Mouse (Mus musculus) heart, adult 8-10 months (tissue): Measurements from ENCODE around the gene Ntn1. TPM values are rescaled to one million over a fixed set of nuclear protein-coding genes. Genes with fewer than 3 reads are reported as not detected.

Experiments
- DNase-seq: peaks from one replicate; pipeline ENCODE4 v3.0.0; 2022; ENCODE audit warnings: low spot score
- total RNA-seq, 4 experiments: library from RNA; stranded (reverse); gene quantifications; 2 replicates each; pipeline ENCODE4 v1.2.4; 2022

Ntn1 gene
- total RNA-seq = 10 to 100 TPM; 62.6 to 88.8 (median 70.8) TPM

DNA sequence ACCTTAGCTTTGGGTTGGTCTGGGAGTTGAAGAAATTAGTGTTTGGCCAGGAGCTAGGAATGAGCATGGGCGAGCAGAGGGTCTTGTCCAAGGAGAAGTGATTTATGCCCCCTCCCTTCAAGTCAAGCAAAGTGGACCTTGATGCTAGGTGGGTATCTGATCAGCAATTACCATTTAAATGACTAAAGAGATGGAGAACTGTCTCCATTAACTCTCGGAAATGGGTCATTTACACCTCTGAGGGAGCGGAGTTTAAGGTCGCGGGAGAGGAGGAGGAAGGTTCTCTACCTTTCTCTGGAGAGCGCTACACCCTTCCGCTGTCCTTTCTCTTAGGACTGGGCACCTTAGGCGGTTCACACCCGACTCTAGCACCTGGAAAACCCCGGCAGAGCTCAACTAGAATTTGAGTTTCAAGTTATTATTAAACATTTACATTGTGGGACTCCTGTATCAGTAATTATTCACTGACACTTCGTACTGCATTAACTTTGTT, at the start of gene Ntn1:
Ntn1 (minus strand) TSS at position 97 of the 493 bp plus-strand sequence.
- no peak for DNase-seq

DNA sequence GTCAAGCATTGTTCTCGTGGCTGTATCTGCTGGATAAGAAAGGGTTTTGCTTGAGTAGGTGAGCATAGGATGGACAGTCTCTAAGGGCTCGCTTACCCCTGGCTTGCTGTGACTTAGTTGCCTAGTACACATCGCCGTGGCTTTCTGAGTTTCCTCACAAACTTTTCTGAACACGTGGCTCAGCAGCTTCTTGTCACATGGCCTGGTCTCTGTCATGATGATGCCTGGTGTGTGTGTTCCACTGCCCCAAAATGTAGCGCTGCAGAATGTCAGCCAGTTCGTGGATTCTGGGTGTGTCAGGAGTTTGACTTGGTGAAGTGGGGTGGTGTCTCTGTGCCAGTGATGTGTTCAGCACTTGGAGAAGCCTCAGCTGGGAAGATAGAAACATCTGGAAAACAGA, 47.7 kb upstream of the Ntn1 start:
- DNase-seq = no peak

DNA sequence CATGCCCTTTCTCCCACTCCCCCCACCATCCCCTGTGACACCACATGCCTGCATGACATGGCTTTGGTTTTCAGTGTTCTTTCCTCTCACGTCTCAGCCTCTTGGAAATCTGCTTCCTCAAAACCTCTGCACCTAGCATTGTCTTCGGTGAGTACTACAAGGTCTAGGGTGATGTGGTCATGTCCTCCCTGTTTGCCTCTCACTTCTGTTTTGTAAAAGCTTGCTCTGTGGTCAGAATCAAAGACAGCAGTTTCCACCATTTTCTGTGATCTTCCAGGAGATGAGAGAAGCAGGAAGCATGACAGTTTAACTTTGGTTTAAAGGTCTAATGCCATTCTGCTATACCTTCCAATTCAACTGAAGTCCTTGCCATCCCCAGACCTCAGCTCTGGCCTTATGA, 46.6 kb upstream of the Ntn1 start:
- no peak for DNase-seq

DNA sequence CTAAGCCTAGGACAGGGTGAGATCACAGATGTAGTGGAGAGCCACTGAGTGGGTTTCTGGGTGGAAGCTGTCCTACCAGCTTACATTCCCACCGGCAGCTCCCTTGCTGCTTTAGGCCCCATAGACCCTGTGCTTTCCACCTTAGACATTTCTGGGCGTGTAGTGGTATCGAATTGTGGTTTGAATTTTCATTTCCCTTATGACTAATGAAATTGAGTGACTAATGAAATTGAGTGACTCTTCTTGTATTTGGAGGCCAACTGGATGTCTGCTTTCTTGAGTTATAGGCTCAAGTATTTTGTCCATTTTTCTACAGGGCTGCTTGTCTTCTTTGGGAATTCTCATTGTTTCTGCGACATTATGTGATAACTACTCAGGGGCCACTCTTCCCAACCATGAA, 45.9 kb upstream of the Ntn1 start:
- no peak for DNase-seq

DNA sequence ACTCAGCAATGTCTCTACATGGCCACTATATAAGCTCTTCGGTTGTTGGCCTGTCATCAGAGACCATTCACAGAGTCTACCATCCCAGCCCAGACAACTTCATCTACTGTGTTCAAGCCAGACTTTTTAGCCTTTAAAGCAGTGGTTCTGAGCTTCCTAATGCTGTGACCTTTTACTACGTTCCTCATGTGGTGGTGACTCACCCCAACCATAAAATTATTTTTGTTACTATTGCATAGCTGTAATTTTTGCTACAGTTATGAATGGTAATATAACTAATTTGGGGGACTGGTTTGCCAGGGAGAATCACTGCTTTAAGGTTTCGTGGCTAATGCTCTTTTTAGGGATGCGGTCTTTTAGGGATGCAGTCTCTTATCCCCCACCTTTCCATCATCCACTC, 45.3 kb upstream of the Ntn1 start:
- DNase-seq = no peak

DNA sequence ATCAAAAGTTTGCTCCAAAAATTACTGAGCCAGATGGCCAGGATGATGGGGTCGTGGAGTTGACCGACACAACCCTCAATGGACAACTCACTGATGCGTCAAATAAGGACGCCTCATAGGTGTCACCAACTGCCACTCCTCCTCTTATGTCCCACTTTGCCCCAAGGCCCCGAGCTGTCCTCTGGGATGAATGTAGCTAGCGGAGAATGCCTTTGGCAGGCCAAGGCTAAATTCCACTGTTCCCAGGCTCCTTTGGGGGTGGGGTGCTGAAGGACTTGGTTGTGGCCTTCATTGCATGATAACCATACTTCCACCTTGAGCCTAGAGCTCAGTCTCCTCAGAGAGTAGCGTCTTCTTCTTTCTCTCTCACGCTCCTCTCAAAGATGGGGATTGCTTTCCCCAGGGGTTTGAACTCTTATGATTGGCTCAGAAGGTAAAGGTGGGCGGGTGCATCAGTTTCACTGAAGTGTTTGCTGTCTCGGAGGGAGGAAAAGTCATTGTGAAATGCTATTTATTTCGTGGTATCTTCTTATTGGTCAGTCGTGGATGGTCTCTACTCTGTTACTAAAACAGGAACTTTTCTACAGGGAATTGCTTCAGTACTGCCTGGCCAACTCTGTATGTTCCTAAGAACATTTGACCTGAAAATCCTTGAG, 42.5 kb upstream of the Ntn1 start:
- no peak for DNase-seq

DNA sequence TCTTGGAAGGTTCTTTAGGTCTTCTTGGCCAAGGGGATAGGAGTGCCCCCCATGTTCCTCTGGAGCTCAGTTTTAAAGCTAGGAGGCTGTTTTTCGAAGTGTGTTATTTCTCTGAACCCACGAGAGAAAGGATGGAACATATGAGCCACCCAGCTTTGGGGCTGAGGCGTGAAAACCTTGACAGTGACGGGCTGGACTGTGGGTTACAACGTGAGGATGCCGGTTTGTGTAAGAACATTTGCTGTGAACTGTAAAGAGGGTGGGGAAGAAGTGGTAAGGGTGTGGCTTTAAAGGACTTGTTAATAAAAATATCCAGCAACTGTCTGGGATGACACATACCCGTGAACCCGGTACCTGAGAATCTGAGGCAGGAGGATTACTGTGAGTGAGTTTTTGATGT, 41.7 kb upstream of the Ntn1 start:
- DNase-seq = no peak

DNA sequence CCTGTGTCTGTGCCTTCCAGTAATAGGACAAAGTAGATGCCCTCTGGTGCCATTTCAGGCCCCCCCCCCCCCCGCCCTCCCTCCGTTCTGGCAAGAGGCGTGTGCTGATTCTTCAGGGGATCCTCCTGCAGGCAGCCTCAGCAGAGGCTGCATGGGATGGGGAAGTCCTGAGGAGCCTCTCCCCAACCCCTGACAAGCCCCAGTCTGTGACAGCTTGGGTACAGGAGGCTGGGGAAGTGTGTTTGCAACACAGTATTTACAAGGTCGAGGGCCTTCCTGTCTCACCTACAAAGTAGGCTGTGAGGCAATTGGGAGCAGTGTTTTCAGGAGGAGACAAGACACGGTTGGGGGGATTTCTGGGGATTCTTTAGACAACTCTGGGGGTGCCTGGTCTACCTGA, 40.3 kb upstream of the Ntn1 start:
- no peak for DNase-seq

DNA sequence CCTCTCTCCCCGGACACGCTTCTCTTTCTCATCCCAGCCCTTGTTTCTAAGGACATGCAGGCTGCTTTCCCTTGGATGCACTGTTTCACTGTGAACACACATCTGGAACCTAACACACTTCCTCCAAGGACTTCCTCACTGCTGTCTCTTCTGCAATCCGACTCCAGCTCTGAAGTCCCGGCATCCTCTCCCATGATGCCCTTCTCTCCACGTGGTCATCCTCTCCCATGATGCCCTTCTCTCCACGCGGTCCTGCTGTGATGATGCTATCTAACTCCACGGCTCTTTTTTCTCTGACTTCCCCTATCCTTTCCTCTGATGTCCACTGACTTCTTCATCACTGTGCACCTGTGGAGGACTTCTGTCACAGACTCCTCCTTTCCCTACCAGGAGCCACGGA, 39.5 kb upstream of the Ntn1 start:
- no peak for DNase-seq

DNA sequence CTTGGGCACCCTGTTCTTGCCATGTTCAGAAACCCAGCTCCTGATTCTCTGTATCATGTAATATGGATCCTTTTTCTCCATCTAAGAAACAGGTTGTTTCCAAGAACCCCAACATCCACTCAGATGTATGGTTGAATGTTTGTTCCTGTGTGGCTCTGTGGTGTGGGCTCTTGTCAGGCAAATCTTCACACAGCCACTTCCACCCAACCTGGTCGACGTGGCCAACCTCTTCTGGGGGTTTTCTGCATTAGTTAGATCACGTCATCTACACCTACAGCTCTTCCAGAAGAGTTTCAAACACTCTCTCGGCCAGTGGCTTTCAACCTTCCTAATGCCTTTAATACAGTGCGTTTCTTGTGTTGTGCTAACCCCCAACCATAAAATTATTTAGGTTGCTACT, 35.8 kb upstream of the Ntn1 start:
- no peak for DNase-seq

DNA sequence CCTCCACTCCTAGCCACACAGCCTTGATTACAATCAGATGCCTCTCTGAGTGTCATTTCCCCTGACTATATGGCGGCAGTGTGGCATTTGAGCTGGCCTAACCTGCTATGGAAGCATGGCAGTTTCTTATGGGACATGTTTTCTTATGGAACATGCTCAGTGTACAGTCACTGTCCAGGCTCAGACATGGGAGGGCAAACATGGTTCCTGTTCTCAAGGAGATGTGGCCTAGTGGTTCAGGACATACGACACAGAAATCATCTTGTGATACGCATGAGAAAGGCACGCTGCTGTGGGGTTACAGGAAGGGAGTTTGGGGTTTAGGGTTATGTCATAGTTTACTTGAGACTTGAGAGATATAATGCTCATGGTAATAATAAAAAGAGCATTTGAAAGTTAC, 35.0 kb upstream of the Ntn1 start:
- DNase-seq = no peak

DNA sequence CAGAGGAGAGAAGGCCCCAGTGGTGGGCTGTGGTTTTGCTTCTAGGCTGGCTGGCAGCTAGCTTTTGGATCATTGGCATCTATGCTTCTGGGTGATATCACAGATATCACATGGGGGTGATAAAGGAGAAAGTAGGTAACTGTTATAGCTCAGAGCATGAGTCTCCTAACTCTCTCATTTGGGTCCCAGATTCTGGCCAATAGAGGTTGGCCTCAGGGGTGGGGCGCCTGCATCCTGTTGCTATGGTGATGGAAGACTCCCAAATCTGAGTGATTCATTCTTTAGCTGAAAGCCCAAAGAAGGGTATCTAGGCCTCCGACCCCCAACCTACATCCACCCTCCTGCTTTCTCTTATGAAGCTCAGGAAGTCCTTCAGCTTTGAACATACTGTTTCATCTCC, 34.1 kb upstream of the Ntn1 start:
- DNase-seq = no peak

DNA sequence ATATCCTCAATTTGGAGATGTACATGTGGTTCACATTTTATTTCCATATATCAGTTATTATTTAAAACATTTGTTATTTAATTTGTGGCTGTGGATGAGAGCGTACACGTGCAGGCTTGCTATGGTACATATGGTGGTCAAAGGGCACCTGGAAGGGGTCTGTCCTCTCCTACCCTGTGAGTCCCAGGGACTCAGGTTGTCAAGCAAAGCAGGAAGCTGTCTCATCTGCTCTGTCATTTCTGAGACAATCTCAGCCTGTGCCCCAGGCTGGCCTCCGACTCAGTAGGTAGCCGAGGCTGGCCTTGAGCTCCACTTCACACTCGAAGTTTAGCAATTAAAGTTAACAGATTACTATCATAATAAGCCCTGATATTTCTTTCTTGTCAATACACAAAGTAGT, 32.9 kb upstream of the Ntn1 start:
- DNase-seq = no peak

DNA sequence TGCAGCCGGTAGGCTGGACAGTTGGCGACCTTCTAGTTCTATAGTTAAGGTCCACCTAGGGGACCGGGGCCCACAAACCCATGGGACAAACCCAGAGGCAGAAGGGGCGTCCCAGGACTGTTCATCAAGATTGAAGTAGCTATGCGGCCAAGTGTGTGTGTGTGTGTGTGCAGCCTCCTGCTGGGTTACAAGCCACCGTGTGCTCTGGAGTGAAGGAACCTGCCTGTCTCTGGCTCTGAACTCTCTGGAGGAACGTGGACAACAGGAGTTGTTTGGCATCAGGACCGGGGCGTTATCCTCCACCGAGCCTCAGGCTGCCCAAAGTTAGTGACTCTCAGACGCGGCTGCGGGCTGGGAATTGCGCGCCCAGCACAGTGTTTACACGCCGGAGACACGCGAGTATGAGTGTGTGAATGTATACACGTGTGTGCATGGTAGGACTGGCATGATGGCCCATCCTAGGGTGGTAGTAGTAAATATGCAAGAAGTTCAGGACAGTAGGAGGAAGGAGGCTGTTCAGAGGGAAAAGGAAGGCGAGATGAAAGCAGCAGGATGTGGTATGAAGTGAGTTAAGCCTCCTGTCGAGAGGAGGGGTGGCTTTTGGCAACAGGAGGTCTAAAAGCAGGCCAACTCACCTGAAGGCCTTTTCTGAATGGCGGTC, 31.9 kb upstream of the Ntn1 start:
- no peak for DNase-seq

DNA sequence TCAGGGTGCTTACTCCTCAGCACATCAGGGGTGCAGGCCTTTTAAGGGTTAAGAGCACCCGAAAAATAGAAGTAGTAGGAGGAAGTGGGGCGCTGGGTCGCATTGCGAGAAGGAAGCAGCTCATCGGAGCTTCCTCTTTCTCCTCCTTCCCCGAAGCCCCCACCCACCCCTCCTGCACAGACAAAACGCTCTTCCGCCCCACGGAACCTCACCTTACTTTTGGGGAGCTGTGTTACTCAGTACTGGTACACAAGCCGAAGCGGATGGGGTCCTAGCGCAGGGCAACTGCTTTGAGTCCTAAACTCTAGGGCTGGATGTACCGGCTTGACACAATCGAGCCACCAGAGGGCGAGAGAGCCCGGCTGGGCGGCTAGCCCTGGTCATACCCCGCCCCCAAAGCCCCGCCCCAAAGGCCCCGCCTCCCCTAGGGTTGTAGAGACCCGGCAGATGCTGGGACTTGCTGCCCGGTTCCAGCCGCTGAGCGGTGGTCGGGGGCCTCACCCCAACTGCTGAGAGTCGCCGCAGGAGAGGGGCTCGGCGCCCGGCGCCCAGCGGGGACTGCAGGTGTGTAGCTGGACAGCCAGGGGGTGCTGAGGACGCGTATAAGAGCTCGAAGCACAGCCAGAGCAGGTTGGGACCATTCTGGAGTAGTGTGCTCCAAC, 31.2 kb upstream of the Ntn1 start, which contains the start of gene Pik3r5:
Pik3r5 (plus strand) TSS at position 423 of the 662 bp plus-strand sequence.
- peak; percentile 71 for DNase-seq

DNA sequence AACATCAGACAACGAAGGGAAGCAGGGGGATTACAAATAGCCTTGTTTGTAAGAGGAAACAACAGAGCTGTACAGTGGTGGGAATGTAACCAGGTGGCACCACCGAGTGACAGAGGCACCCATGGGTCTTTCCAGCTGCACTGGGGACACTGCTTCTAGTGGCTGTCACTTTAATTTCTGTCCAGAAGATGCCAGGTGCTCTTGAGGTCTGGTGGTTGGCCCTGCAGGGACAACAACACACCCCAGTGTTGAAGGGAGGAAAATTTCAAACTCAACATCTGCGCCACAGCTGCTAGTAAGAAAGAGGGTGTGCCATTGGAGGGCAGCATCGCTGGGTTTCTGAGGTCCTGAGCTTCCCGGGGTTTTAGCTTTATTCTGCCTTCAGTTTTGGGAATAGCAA, 30.0 kb upstream of the Ntn1 start:
- DNase-seq = no peak

DNA sequence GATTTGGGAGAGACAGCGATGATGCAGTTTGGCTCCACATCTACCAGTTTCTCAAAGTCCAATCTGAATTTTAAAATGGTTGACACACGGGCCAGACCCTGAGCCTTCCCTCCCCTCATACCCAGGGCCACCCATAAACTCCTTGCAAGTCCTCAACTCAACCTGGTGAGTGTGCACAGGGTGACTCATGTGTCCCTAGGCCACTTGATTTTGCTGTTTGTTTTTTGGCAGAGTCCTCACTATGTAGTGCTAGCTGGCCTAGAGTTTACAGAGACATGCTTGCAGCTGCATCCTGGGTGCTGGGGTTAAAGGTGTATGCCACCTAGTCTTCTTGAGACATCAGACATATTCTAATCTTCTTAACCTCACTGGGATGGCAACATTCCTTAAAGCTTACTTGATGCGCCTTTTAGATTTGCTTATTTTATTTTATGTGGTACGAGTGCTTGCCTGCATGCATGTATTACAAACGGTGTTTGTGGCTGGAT, 26.5 kb upstream of the Ntn1 start:
- DNase-seq = no peak

DNA sequence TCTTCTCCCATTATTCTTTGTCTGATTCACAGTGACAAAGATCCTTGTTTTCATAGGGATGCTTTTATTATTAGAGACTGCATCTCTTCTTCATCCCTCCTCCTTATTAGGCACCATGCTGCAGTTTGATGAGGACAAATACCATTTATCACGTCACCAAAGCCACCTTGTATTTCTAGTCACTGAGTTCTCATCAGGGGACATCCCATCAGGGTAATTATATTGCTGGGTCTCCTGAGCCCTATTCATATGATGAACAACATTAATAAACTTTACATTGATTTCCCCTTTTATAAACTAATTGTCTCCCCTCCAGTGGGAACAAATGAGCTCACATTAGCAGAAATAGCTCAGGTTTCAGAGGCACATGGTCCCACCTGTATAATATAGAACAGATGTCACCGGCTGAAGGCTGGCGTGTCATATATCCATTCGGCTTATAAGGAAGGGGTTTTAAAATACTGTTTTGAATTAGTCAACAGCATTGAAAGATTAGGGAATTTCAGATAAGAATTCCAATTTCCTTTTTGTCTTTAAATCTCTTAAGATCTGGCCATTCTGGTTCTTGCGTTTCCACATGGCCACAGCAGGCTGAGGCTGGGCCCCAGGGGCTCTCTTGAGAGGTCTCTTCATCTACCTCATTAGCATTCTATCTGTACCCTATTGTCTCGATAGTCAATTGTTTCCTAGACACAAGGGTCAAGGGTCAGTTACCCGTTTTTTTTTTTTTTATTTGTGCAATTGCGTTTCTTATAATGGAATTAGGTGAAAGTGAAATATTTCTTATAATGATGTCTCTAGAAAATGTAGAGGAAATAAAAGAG, 25.1 kb upstream of the Ntn1 start:
- no peak for DNase-seq

DNA sequence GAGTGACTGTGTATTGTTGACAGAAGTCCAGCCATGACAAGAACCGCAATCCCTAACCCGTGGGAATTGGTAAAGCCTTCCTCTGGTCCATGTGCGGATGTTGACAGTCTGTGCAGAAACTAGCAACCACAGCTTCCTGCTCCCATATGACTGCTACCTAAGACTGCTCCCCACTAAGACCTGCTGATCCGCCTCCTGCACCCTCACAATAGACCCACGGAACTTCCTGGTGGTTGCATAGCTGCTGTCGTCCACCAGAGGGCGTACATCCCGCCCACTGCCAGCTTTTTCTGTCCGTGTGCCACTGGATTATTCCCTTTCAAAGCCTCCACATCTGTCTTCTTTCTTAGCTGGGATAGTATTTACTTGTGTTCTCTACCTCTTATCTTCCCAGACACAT, 17.2 kb upstream of the Ntn1 start:
- no peak for DNase-seq

DNA sequence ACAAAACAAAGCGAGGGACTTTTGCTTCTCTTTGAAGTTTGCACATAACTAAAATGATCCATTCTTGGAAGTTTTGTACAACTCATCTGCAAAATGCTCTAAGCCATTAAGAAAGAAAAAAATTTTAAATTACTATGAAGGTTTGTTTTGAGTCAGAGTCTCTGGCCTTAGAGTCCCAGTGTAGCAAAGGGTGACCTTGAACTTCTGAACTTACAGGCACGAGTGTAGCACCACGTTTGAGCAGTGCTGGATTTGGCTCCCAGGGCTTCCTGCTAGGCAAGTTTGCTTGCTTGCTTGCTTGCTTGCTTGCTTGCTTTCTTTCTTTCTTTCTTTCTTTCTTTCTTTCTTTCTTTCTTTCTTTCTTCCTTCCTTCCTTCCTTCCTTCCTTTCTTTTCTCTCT, 16.4 kb upstream of the Ntn1 start:
- no peak for DNase-seq

DNA sequence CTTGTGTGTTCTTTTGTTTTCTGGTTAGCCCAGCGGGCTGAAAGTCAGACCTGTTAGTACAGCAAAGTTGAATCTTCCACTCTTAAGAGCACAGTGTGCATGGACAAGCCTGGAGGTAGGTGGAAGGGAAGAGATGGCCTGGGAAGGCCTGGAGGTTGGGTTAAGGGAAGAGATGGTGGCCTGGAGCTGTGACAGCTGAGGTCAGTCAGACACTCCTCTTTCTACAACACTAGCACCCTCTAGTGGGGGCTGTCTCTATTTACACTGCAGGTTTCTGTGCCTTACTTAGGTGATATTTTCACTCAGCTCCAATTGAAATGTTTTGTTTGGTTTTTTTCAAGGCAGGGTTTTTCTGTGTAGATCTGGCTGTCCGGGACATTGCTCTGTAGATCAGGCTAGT, 7.5 kb upstream of the Ntn1 start:
- DNase-seq = peak; percentile 79
